16 mouse cellular contexts compared by ENCODE assay signal in the genomic region with DNA sequence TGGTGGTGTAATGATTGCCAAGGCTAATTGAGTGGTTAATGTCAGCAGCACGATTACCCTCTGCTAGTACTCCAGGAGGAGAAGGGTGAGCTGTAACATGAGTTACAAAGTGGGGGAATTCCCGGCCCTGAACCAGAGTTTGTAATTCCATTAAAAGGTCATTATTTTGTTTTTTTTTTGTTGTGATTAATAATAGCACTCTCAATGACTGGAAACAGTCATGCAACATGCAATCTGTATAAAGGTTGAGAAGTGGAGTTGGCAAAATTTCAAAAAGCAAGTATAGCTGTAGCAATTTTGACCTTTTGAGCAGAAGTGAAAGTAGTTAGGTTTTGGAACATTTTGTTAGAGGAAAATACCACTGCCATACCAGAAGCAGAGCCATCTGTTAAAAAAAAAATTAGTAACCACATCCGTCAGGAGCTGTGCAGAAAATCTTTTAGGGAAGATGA. TPM values are rescaled to one million over a fixed set of nuclear protein-coding genes. Genes with fewer than 3 reads are reported as not detected.
A peak's percentile ranks its signal among the peaks of the same experiment; 100 is the strongest.
DNase-seq lines count a peak whose midpoint lies in the region; ATAC-seq lines count a peak whose summit lies in the region.
"Had no signal": no experiment of that assay in that cellular context is flagged by ENCODE, and none has a peak within 500 bp of the region (broad histone marks: within the 10 kb centered on the region; RNA-seq: fewer than 3 reads in every experiment).

No protein-coding gene starts in this region.

- no peaks in the 10 kb centered on the region for H3K27me3 ChIP-seq in heart, embryonic 11.5 days (ENCODE audit: control insufficient read depth, insufficient read depth, low read length)
- H3K27me3 ChIP-seq in midbrain, embryonic 15.5 days (replicated peaks) = no peaks in the 10 kb centered on the region
- H3K27me3 ChIP-seq in hindbrain, embryonic 13.5 days = no peaks in the 10 kb centered on the region
- no peaks in the 10 kb centered on the region for H3K27me3 ChIP-seq in forebrain, embryonic 13.5 days
- H3K27me3 ChIP-seq: embryonic facial prominence, embryonic 12.5 days; liver, embryonic 13.5 days; midbrain, embryonic 13.5 days had no signal

- no peaks in the 10 kb centered on the region for H3K9me3 ChIP-seq in heart, embryonic 11.5 days (replicated peaks; ENCODE audit: control insufficient read depth, low read length)
- no peaks in the 10 kb centered on the region for H3K9me3 ChIP-seq in midbrain, embryonic 15.5 days
- H3K9me3 ChIP-seq in hindbrain, embryonic 13.5 days = no peaks in the 10 kb centered on the region
- no peaks in the 10 kb centered on the region for H3K9me3 ChIP-seq in forebrain, embryonic 13.5 days (replicated peaks)
- H3K9me3 ChIP-seq: embryonic facial prominence, embryonic 12.5 days; liver, embryonic 13.5 days; midbrain, embryonic 13.5 days had no signal

- H3K9ac ChIP-seq in heart, embryonic 11.5 days (ENCODE audit: low read depth, low read length) = no peak overlapping the region
- no peak overlapping the region for H3K9ac ChIP-seq in midbrain, embryonic 15.5 days
- no peak overlapping the region for H3K9ac ChIP-seq in hindbrain, embryonic 13.5 days
- H3K9ac ChIP-seq in forebrain, embryonic 13.5 days = no peak overlapping the region
- H3K9ac ChIP-seq: embryonic facial prominence, embryonic 12.5 days; liver, embryonic 13.5 days; midbrain, embryonic 13.5 days had no signal

- H3K4me1 ChIP-seq in heart, embryonic 11.5 days (ENCODE audit: control insufficient read depth, insufficient read depth, low read length) = no peaks in the 10 kb centered on the region
- no peaks in the 10 kb centered on the region for H3K4me1 ChIP-seq in midbrain, embryonic 15.5 days
- no peaks in the 10 kb centered on the region for H3K4me1 ChIP-seq in hindbrain, embryonic 13.5 days (replicated peaks)
- no peaks in the 10 kb centered on the region for H3K4me1 ChIP-seq in forebrain, embryonic 13.5 days
- H3K4me1 ChIP-seq: embryonic facial prominence, embryonic 12.5 days; liver, embryonic 13.5 days; midbrain, embryonic 13.5 days had no signal

- peak; percentile 27 for DNase-seq in heart, adult 8-10 months (ENCODE audit: low spot score)
- peak; percentile 46 for DNase-seq in 3134 (ENCODE audit: extremely low read depth, insufficient read length, low spot score)
- DNase-seq: cerebellum, adult 8-10 months; heart, postnatal 36 days; liver, embryonic 13.5 days; right cerebral cortex, postnatal 4 days had no signal

- no peak overlapping the region for H3K4me2 ChIP-seq in heart, embryonic 11.5 days
- no peak overlapping the region for H3K4me2 ChIP-seq in midbrain, embryonic 15.5 days
- no peak overlapping the region for H3K4me2 ChIP-seq in hindbrain, embryonic 13.5 days
- H3K4me2 ChIP-seq in forebrain, embryonic 13.5 days = no peak overlapping the region
- H3K4me2 ChIP-seq: embryonic facial prominence, embryonic 12.5 days; liver, embryonic 13.5 days; midbrain, embryonic 13.5 days had no signal

- no peak for ATAC-seq in heart, embryonic 11.5 days (replicated peaks; ENCODE audit: insufficient number of reproducible peaks, low FRiP score, low TSS enrichment)
- ATAC-seq in activated CD4-positive, CD25-positive, alpha-beta regulatory T cell, adult 4 months = peak; percentile 78
- peak; percentile 98 for ATAC-seq in granulocyte monocyte progenitor cell, adult 5-6 weeks (replicated peaks; ENCODE audit: poor library complexity, severe bottlenecking)
- no peak for ATAC-seq in midbrain, embryonic 15.5 days (replicated peaks)
- ATAC-seq in hindbrain, embryonic 13.5 days (ENCODE audit: low FRiP score) = no peak
- no peak for ATAC-seq in forebrain, embryonic 13.5 days
- ATAC-seq: forebrain, embryonic 16.5 days; midbrain, embryonic 13.5 days had no signal

- no peak overlapping the region for H3K4me3 ChIP-seq in heart, embryonic 11.5 days (ENCODE audit: low read depth, low read length)
- no peak overlapping the region for H3K4me3 ChIP-seq in midbrain, embryonic 15.5 days
- no peak overlapping the region for H3K4me3 ChIP-seq in hindbrain, embryonic 13.5 days
- H3K4me3 ChIP-seq in forebrain, embryonic 13.5 days = no peak overlapping the region
- H3K4me3 ChIP-seq: embryonic facial prominence, embryonic 12.5 days; left cerebral cortex, adult 2 months; liver, embryonic 13.5 days; midbrain, embryonic 13.5 days had no signal

- WGBS in heart, embryonic 11.5 days (ENCODE audit: insufficient replicate concordance) = 63% methylated on average over 3 of the region's 3 CpGs
- 68% methylated on average over 3 of the region's 3 CpGs for WGBS in midbrain, embryonic 15.5 days
- WGBS in hindbrain, embryonic 13.5 days = 78% methylated on average over 3 of the region's 3 CpGs
- WGBS in forebrain, embryonic 13.5 days = 71% methylated on average over 3 of the region's 3 CpGs

- no peaks in the 10 kb centered on the region for H3K36me3 ChIP-seq in heart, embryonic 11.5 days (ENCODE audit: control insufficient read depth, insufficient read depth, low read length)
- no peaks in the 10 kb centered on the region for H3K36me3 ChIP-seq in midbrain, embryonic 15.5 days (replicated peaks)
- no peaks in the 10 kb centered on the region for H3K36me3 ChIP-seq in hindbrain, embryonic 13.5 days
- no peaks in the 10 kb centered on the region for H3K36me3 ChIP-seq in forebrain, embryonic 13.5 days (ENCODE audit: poor library complexity, severe bottlenecking)
- H3K36me3 ChIP-seq: embryonic facial prominence, embryonic 12.5 days; liver, embryonic 13.5 days; midbrain, embryonic 13.5 days had no signal

- H3K27ac ChIP-seq in heart, embryonic 11.5 days (ENCODE audit: low read depth, low read length) = no peak overlapping the region
- H3K27ac ChIP-seq in midbrain, embryonic 15.5 days = no peak overlapping the region
- H3K27ac ChIP-seq in hindbrain, embryonic 13.5 days = no peak overlapping the region
- no peak overlapping the region for H3K27ac ChIP-seq in forebrain, embryonic 13.5 days
- H3K27ac ChIP-seq: embryonic facial prominence, embryonic 12.5 days; left cerebral cortex, adult 2 months; liver, embryonic 13.5 days; midbrain, embryonic 13.5 days had no signal

RNA-seq across cellular contexts. Expression of gene Dr1, which starts 22.4 kb away (rescaled TPM):
- 10 to 100 TPM; 18.3 to 21.6 (median 19.3) TPM for total RNA-seq in heart, adult 8-10 months (2022)
- 32.8 and 36.5 TPM in 2 replicates for polyA plus RNA-seq in heart, embryonic 11.5 days (2014; fragmentation: Nextera tagmentation; extraction: Ambion mirVana)
- polyA plus RNA-seq in activated CD4-positive, CD25-positive, alpha-beta regulatory T cell, adult 4 months (2017; shearing (Covaris generic)) = 10 to 100 TPM; 33.6 to 37.4 TPM
- 61.9 and 64.0 TPM in 2 replicates for total RNA-seq in granulocyte monocyte progenitor cell, adult 5-6 weeks (2014; fragmentation: Nextera tagmentation)
- total RNA-seq in granulocyte monocyte progenitor cell, adult 5-6 weeks (2017) = 62.9 and 71.9 TPM in 2 replicates
- polyA plus RNA-seq in midbrain, embryonic 15.5 days (2015; fragmentation: Nextera tagmentation; extraction: Ambion mirVana) = 40.1 and 42.9 TPM in 2 replicates
- 40.5 and 41.8 TPM in 2 replicates for polyA plus RNA-seq in hindbrain, embryonic 13.5 days (2015; fragmentation: Nextera tagmentation; extraction: Ambion mirVana)
- 47.0 and 48.8 TPM in 2 replicates for polyA plus RNA-seq in forebrain, embryonic 13.5 days (2015; fragmentation: Nextera tagmentation; extraction: Ambion mirVana)

Comparison
In these comparisons a context has a peak if more than half of its experiments do, and no peak if none do; other contexts are left out.
1. ATAC-seq: peak in activated CD4-positive, CD25-positive, alpha-beta regulatory T cell, adult 4 months (single experiment) and granulocyte monocyte progenitor cell, adult 5-6 weeks (single experiment); none in heart, embryonic 11.5 days (single experiment), midbrain, embryonic 15.5 days (single experiment), hindbrain, embryonic 13.5 days (single experiment) and forebrain, embryonic 13.5 days (single experiment).